Mouse (Mus musculus): ENCODE results near the gene Gm973. TPM values are rescaled to one million over a fixed set of nuclear protein-coding genes. Genes with fewer than 3 reads are reported as not detected.
A peak's percentile ranks its signal among the peaks of the same experiment; 100 is the strongest.

Gene Gm973
- total RNA-seq (2017) = 5.3 and 7.8 TPM in 2 replicates

- ATAC-seq (replicated peaks; ENCODE audit: low read depth, poor library complexity, severe bottlenecking) = no peak
These were observed at the start of gene Gm973 for GRCm38 (mm10) chr1:59516026-59516917. Gene Gm973 (plus strand): TSS chr1:59516264.

- no peak for ATAC-seq (replicated peaks; ENCODE audit: low read depth, poor library complexity, severe bottlenecking)
These were observed 46.9 kb upstream of the Gm973 start for GRCm38 (mm10) chr1:59469170-59469569.

GRCm38 (mm10) chr1:59470766-59471165, 45.3 kb upstream of the Gm973 start:
- ATAC-seq (replicated peaks; ENCODE audit: low read depth, poor library complexity, severe bottlenecking) = no peak

DNA sequence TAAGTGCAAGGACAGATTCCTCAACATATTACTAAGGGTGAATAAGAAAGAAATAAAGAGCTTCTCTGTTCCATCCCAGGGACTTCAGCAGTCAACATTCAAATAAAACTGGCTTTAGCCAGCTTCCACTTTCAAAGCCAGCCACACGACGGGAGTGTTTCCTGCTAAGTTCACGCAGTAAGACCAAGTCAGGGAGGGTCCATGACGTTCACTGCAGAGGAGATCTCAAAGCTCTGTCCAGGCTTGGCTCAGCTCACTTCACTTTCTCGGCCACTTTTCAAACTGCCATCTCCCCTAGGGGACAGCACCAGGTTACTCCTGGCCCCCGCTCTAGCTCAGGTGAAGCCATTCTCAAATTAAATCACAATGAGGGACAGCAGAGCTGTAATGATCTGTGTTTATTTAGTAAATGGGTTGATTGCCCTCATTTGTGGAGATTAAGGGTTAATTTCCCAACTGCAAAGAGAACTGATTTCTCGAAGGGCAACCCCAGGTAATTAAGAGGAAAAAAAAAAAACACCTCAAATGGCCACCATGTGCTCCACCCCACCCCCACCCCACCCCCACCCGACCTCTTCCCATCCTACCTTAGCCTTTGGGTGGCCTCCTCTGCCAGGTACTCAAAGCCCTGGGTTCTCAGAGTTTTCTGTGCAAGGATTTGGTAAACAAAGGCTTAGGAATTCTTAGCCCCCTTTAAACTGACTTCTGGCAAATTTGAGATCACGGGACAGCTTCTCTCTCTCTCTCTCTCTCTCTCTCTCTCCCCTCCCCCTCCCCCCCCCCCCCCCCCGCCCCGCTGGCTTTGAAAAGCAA, 43.5 kb upstream of the Gm973 start:
- ATAC-seq (replicated peaks; ENCODE audit: low read depth, poor library complexity, severe bottlenecking) = no peak

DNA sequence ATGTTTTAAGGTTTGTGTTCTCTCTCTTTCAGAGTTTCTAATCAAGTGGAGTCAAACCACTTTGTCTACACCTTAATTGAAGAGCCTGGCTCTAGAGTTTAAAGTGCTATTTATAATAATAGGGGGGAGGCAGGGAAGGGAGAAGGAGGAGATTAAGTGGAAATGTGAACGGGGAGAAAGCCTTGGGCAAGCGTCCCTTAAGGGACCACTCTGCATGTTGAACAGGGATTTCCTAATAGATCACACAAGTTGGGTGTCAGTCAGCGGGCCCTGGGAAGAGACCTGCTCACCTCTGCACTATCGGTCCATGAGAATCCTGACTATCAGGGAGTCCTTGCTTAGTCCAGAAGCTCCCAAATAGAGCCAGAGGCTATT, 42.9 kb upstream of the Gm973 start:
- ATAC-seq (replicated peaks; ENCODE audit: low read depth, poor library complexity, severe bottlenecking) = no peak

DNA sequence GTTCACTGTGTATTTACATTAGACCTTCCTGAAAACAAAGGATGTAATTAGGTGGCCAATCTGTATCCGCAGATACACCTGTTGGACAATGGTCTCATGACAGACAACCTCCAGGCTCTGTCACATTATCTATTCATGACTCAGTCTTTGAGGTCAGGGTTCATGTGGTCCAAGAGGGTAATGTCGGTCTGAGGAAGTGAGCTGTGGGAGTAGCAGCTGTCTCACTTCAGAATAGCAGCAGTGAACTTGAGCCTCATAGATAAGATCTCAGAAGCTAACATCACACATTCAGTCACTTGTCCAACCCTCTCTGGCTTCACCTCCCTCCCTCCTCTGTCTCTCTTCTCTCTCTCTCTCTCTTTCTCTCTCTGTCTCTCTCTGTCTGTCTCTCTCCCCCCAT, 40.4 kb upstream of the Gm973 start:
- peak; percentile 64 for ATAC-seq (replicated peaks; ENCODE audit: low read depth, poor library complexity, severe bottlenecking)

- no peak for ATAC-seq (replicated peaks; ENCODE audit: low read depth, poor library complexity, severe bottlenecking)
These were observed 37.2 kb upstream of the Gm973 start for GRCm38 (mm10) chr1:59478911-59479310.

DNA sequence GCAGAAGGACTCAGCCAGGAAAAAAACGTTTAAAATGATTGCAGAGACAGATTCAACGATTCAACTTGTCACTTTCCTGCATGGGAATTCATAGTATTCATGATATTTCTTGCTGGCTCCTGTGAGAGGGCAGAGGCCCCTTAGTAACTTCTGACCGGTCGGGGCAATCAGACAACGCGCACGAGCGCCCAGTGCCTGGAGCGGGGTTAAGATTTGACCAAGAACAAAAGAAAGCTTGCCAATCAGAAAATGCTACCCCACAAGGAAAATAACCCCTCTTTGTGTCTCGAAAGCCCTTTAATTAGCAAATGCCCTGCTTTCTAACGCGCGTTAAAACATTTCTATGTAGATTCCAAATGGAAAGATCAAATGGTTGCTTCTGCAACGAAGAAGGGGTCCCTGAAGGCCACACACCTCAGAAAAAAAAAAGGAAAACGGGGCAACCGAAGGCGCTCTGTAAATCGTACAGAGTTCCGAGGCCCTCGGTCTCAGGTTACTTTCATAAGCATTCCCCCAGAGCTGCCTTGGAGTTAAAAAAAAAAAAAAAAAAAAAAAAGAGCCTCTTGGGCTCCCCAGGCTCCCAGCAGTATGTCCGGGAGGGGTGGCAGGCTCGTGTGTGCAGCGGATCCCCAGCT, 35.1 kb upstream of the Gm973 start:
- no peak for ATAC-seq (replicated peaks; ENCODE audit: low read depth, poor library complexity, severe bottlenecking)

DNA sequence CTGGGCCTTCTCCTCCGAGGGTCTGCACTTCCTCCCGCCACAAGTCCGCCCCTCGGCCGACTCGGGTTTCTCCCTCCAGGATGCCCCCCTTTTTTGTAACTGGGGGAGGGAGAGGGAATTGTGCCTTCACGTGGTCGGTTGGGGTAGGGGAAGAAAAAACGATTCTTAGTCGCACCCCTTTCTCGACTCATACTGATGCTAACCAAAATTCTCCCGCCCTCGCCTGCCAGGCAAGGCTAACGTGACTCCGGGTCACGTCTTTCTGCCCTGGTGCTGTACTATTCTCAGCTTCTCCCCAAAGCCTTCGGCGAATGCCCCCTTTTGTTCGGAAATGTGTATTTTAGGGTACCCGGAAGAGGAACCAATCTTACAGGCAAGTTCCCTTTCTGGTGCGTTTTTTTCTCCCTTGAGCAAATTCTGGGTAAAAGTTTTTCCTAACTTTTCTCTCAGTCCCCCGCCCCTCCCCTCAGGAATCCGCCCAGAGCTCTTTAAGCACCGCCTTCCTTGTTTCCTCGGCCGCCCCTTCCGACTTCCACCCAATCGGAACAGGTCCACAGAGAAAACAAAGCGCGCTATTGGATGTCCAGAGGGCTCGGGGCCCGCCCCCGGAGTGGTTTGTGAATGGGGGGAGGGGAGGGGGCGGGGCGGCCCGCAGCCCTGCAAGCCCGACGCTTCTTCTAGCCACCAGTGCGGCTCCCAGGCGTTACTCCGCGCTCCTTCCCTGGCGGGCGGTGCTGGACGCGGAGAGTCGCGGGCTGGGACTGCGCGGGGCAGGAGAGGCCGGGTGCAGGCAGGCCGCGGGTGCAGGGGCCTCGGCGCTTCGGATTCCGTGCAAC, 34.4 kb upstream of the Gm973 start:
- peak; percentile 87 for ATAC-seq (replicated peaks; ENCODE audit: low read depth, poor library complexity, severe bottlenecking)

DNA sequence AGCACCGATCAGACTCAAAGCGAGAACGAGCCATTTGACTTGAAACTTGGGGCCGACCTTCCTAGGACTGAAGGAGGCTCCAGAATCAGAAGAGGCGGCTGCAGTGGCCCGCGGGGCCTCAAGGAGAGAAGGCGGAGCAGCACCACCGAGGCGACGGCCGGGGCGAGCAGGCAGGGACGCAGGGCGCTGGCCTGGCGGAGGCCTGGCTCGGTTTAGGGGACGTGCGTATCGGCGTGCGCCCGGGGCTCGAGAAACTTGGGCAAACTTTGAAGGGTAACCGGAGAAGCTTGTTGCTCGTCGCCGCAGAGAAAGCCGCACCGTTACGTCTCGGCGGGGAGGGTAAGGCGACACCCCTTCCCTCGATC, 33.8 kb upstream of the Gm973 start, which contains the start of gene Fzd7:
Fzd7 (plus strand) TSS at position 94 of the 365 bp plus-strand sequence.
- ATAC-seq (replicated peaks; ENCODE audit: low read depth, poor library complexity, severe bottlenecking) = no peak

GRCm38 (mm10) chr1:59482696-59483520, 33.2 kb upstream of the Gm973 start:
- no peak for ATAC-seq (replicated peaks; ENCODE audit: low read depth, poor library complexity, severe bottlenecking)

GRCm38 (mm10) chr1:59483521-59484245, 32.4 kb upstream of the Gm973 start:
- ATAC-seq (replicated peaks; ENCODE audit: low read depth, poor library complexity, severe bottlenecking) = no peak

DNA sequence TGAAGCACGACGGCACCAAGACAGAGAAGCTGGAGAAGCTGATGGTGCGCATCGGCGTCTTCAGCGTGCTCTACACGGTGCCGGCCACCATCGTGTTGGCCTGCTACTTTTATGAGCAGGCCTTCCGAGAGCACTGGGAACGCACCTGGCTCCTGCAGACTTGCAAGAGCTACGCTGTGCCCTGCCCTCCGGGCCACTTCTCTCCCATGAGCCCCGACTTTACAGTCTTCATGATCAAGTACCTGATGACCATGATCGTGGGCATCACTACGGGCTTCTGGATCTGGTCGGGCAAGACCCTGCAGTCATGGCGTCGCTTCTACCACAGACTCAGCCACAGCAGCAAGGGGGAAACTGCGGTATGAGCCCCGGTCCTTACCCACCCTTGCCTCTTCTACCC, 31.8 kb upstream of the Gm973 start:
- ATAC-seq (replicated peaks; ENCODE audit: low read depth, poor library complexity, severe bottlenecking) = no peak

DNA sequence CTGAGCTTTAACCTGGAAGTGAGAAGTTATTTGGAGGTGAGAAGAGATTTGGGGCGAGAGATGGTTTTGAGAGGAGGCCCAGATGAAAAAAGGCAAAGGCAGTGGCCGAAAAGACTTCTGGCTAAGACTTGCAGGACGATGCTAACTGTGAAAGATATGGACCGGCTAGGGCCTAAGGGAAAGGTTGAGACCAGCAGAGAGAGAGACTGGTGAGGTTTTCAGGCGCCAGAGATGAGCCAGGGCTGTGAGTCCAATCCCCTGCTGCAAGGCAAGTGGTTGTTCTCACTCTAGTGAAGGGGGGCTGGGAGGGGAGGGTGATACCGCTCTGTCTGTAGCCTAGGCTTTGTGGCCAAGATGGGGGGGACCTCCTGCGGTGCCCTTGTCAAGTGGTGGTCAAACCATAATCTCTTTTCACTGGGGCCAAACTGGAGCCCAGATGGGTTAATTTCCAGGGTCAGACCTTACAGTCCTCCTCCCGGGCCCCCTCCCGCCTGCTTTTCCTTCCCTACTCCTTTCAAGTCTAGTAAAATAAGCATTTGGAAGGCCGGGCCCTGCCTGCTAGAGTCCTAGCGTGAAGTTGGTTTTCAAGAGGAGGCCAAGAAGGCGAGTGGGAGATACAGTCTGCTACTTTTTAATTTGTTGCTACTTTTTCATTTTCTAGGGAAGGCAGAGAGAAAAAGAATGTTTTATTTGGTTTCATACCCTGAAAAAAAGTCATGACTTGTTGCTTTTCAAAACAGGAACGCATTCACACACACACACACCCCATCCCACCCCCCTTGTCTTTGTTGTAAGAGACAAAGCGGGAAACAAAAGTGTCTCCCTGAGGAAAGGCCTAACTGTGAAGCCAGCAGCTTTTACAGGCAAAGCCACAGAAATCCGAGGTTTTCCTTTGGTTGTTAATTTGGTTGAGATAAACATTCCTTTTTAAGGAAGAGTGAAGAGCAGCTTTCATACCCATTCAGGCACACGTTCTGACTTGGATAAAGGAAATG, 31.0 kb upstream of the Gm973 start:
- ATAC-seq (replicated peaks; ENCODE audit: low read depth, poor library complexity, severe bottlenecking) = no peak

- no peak for ATAC-seq (replicated peaks; ENCODE audit: low read depth, poor library complexity, severe bottlenecking)
These were observed 30.3 kb upstream of the Gm973 start for GRCm38 (mm10) chr1:59485803-59486202.

DNA sequence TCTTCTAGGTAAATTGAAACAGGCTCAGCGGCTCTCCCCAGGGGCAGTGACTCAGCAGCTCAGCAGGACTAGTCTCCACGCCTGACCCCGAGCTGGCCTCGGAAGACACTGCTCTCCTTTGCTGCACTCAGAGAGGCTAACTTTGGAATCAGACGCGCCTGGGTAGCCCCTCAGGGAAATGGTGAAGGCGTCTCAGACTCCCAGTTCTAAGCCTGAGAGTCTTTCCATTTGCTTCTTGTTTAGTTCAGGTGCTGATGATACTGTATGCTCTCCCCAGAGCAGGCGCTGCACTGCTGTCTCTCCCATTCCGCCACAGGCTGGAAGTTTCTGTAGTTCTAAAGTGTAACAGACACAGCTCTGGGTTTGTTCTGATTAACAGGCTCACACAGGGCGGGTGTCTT, 28.4 kb upstream of the Gm973 start:
- ATAC-seq (replicated peaks; ENCODE audit: low read depth, poor library complexity, severe bottlenecking) = peak; percentile 36

DNA sequence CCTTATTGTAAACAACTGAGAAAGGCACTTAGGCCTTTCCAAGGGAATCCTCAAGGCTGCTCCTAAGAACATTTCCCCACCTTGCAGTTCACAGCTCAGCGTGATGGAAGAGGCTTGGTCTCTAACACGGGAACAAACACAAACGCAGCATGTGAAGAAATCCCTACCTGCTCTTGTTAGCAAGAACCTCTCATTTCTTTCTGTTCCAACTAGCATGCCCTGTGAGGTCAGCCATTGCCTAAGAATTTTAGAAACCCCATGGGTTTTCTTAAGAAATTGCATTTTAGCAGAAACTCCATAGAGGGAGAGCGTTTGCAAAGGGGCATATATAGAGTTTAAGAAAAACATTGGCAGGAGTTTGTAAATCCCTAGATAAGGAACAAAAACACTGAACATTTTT, 27.6 kb upstream of the Gm973 start:
- no peak for ATAC-seq (replicated peaks; ENCODE audit: low read depth, poor library complexity, severe bottlenecking)
